ENCODE assay signal across 30 mouse cellular contexts in the genomic region with DNA sequence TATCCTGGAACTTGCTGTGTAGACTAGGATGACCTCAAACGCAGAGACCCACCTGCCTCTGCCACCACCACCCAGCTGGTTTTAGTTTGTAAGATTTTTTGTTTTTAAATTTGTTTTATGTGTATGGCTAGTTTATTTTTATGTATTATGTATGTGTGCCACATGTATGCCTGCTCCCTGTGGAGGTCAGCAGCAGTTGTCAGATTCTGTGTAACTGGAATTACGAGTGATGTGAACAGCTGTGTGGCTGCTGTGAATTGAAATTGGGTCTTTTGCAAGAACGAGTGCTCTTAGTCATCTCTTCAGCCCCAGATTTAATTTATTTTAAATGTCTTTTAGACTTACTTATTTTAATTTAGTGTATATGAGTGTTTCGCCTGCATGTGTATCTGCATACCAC. TPM values are rescaled to one million over a fixed set of nuclear protein-coding genes. Genes with fewer than 3 reads are reported as not detected.
"Had no signal": no experiment of that assay in that cellular context is flagged by ENCODE, and none has a peak within 500 bp of the region (broad histone marks: within the 10 kb centered on the region; RNA-seq: fewer than 3 reads in every experiment).

No protein-coding gene starts in this region.

- H3K4me2 ChIP-seq: embryonic facial prominence, embryonic 12.5 days; embryonic facial prominence, embryonic 13.5 days; embryonic facial prominence, embryonic 15.5 days; forebrain, embryonic 12.5 days; forebrain, embryonic 13.5 days; forebrain, embryonic 15.5 days had no signal

- H3K9ac ChIP-seq: embryonic facial prominence, embryonic 12.5 days; embryonic facial prominence, embryonic 13.5 days; embryonic facial prominence, embryonic 15.5 days; forebrain, embryonic 12.5 days; forebrain, embryonic 13.5 days; forebrain, embryonic 15.5 days; forebrain, postnatal 0 days had no signal

- H3K9me3 ChIP-seq: embryonic facial prominence, embryonic 10.5 days; embryonic facial prominence, embryonic 12.5 days; embryonic facial prominence, embryonic 13.5 days; embryonic facial prominence, embryonic 15.5 days; forebrain, embryonic 10.5 days; forebrain, embryonic 12.5 days; forebrain, embryonic 13.5 days; forebrain, embryonic 15.5 days had no signal

- H3K4me1 ChIP-seq: embryonic facial prominence, embryonic 10.5 days; embryonic facial prominence, embryonic 12.5 days; embryonic facial prominence, embryonic 13.5 days; embryonic facial prominence, embryonic 15.5 days; forebrain, embryonic 10.5 days; forebrain, embryonic 12.5 days; forebrain, embryonic 13.5 days; forebrain, embryonic 15.5 days had no signal

- DNase-seq: cerebellum, adult 8-10 months; cerebellum, adult 9-10 months; cerebellum, adult 9-11 months; cerebellum, postnatal 10 days; cerebellum, postnatal 14 days; cerebellum, postnatal 25 days; cerebellum, postnatal 36 days; embryo, embryonic 11 days; forebrain, postnatal 0 days; gastrocnemius, adult 2 months; gastrocnemius, postnatal 10 days; gastrocnemius, postnatal 14 days; gastrocnemius, postnatal 25 days; gastrocnemius, postnatal 36 days; heart, adult 18-20 months; heart, adult 2 months had no signal

- H3K27ac ChIP-seq: embryonic facial prominence, embryonic 10.5 days; embryonic facial prominence, embryonic 12.5 days; embryonic facial prominence, embryonic 13.5 days; embryonic facial prominence, embryonic 15.5 days; forebrain, embryonic 10.5 days; forebrain, embryonic 12.5 days; forebrain, embryonic 13.5 days; forebrain, embryonic 15.5 days; gastrocnemius, adult 2 months; heart, adult 2 months had no signal

- H3K4me3 ChIP-seq: embryonic facial prominence, embryonic 10.5 days; embryonic facial prominence, embryonic 12.5 days; embryonic facial prominence, embryonic 13.5 days; embryonic facial prominence, embryonic 15.5 days; erythroblast, embryonic 14.5 days; forebrain, embryonic 10.5 days; forebrain, embryonic 12.5 days; forebrain, embryonic 13.5 days; forebrain, embryonic 15.5 days; gastrocnemius, adult 2 months; heart, adult 2 months had no signal

- ATAC-seq: forebrain, embryonic 13.5 days; forebrain, embryonic 14.5 days; forebrain, embryonic 15.5 days; forebrain, embryonic 16.5 days; forebrain, postnatal 0 days had no signal

- H3K27me3 ChIP-seq: embryonic facial prominence, embryonic 12.5 days; embryonic facial prominence, embryonic 13.5 days; embryonic facial prominence, embryonic 15.5 days; forebrain, embryonic 12.5 days; forebrain, embryonic 13.5 days; forebrain, embryonic 15.5 days had no signal

RNA-seq across cellular contexts. Expression of gene Tfap2e, which starts 39.1 kb away (rescaled TPM):
- polyA plus RNA-seq: cortical plate, adult 2 months; embryonic facial prominence, embryonic 10.5 days; embryonic facial prominence, embryonic 11.5 days; embryonic facial prominence, embryonic 12.5 days; embryonic facial prominence, embryonic 13.5 days; erythroblast, embryonic 14.5 days; gonadal fat pad, adult 2 months had no signal
